Mouse (Mus musculus): ENCODE measurements at regions not wholly inside any gene's neighbourhood (a gene's known extent, or its start where the extent isn't known, plus 50 kb on each side); places are given as distances from the start of the nearest gene placed in this dataset.

- H3K9ac ChIP-seq (replicated peaks), result no peak overlapping the region
- WGBS, result 81% methylated on average over 11 of the region's 11 CpGs
- no peak for ATAC-seq (ENCODE audit: low FRiP score)
Observed at GRCm38 (mm10) chr11:64889335-64890020, 89.4 kb upstream of the Elac2 start.

GRCm38 (mm10) chr11:64890776-64891175 lies 88.1 kb upstream of the Elac2 start:
- Histone ChIP-seq H3K4me1 (no peaks in the 10 kb centered on the region), H3K4me2 (no peak overlapping the region), H3K36me3 (no peaks in the 10 kb centered on the region), H3K4me3 (replicated peaks) (no peak overlapping the region), H3K9ac (replicated peaks) (no peak overlapping the region), H3K9me3 (replicated peaks) (no peaks in the 10 kb centered on the region), H3K27ac (replicated peaks) (no peak overlapping the region), H3K27me3 (replicated peaks) (no peaks in the 10 kb centered on the region)
- 38% methylated on average over 3 of the region's 3 CpGs for WGBS
- no peak for ATAC-seq (ENCODE audit: low FRiP score)

More at GRCm38 (mm10) chr11:64889335-64890020, 89.4 kb upstream of the Elac2 start:
- Histone ChIP-seq H3K4me1 (no peaks in the 10 kb centered on the region), H3K27me3 (replicated peaks) (no peaks in the 10 kb centered on the region), H3K36me3 (no peaks in the 10 kb centered on the region), H3K4me3 (replicated peaks) (no peak overlapping the region), H3K4me2 (no peak overlapping the region), H3K27ac (replicated peaks) (no peak overlapping the region), H3K9me3 (replicated peaks) (no peaks in the 10 kb centered on the region)

GRCm38 (mm10) chr11:64895804-64896466 lies 82.9 kb upstream of the Elac2 start:
- ATAC-seq (ENCODE audit: low FRiP score), result no peak
- WGBS, result 80% methylated on average over 14 of the region's 14 CpGs
- 0 out of 2 replicates have a peak, but pooled peaks cover 3% of the 10 kb centered on the region for H3K27me3 ChIP-seq (replicated peaks)
- peaks cover 14% of the 10 kb centered on the region; the same call in 1 of the 2 replicates for H3K4me1 ChIP-seq
- no peaks in the 10 kb centered on the region for H3K9me3 ChIP-seq (replicated peaks)
- H3K27ac ChIP-seq (replicated peaks), result no peak overlapping the region
- H3K9ac ChIP-seq (replicated peaks), result no peak overlapping the region
- H3K4me3 ChIP-seq (replicated peaks), result no peak overlapping the region
- no peak overlapping the region for H3K4me2 ChIP-seq
- no peaks in the 10 kb centered on the region for H3K36me3 ChIP-seq

GRCm38 (mm10) chr11:64898758-64899586 lies 79.9 kb upstream of the Elac2 start:
- Histone ChIP-seq H3K27ac (replicated peaks) (no peak overlapping the region), H3K9me3 (replicated peaks) (no peaks in the 10 kb centered on the region), H3K27me3 (replicated peaks) (0 out of 2 replicates have a peak, but pooled peaks cover 3% of the 10 kb centered on the region), H3K4me1 (peaks cover 14% of the 10 kb centered on the region; the same call in 1 of the 2 replicates), H3K4me3 (replicated peaks) (no peak overlapping the region), H3K36me3 (no peaks in the 10 kb centered on the region), H3K4me2 (no peak overlapping the region), H3K9ac (replicated peaks) (no peak overlapping the region)
- ATAC-seq (ENCODE audit: low FRiP score), result no peak
- WGBS, result 29% methylated on average over 17 of the region's 17 CpGs

- Histone ChIP-seq H3K9me3 (replicated peaks) (no peaks in the 10 kb centered on the region), H3K9ac (replicated peaks) (no peak overlapping the region), H3K27ac (replicated peaks) (no peak overlapping the region), H3K36me3 (no peaks in the 10 kb centered on the region), H3K4me1 (peaks cover 14% of the 10 kb centered on the region; the same call in 1 of the 2 replicates), H3K4me2 (no peak overlapping the region), H3K27me3 (replicated peaks) (0 out of 2 replicates have a peak, but pooled peaks cover 3% of the 10 kb centered on the region), H3K4me3 (replicated peaks) (no peak overlapping the region)
- no peak for ATAC-seq (ENCODE audit: low FRiP score)
- 22% methylated on average over 15 of the region's 15 CpGs for WGBS
Observed at GRCm38 (mm10) chr11:64899587-64900278, 79.1 kb upstream of the Elac2 start.

GRCm38 (mm10) chr11:64916783-64917182 lies 62.1 kb upstream of the Elac2 start:
- H3K9ac ChIP-seq (replicated peaks), result no peak overlapping the region
- H3K27me3 ChIP-seq (replicated peaks), result no peaks in the 10 kb centered on the region
- no peak overlapping the region for H3K4me2 ChIP-seq
- H3K9me3 ChIP-seq (replicated peaks), result no peaks in the 10 kb centered on the region
- H3K4me3 ChIP-seq (replicated peaks), result no peak overlapping the region
- no peaks in the 10 kb centered on the region for H3K4me1 ChIP-seq
- no peak overlapping the region for H3K27ac ChIP-seq (replicated peaks)
- no peaks in the 10 kb centered on the region for H3K36me3 ChIP-seq
- 56% methylated on average over 8 of the region's 8 CpGs for WGBS
- ATAC-seq (ENCODE audit: low FRiP score), result no peak

- Histone ChIP-seq H3K27ac (replicated peaks) (no peak overlapping the region), H3K4me1 (no peaks in the 10 kb centered on the region), H3K27me3 (replicated peaks) (no peaks in the 10 kb centered on the region), H3K4me3 (replicated peaks) (no peak overlapping the region), H3K9ac (replicated peaks) (no peak overlapping the region), H3K4me2 (no peak overlapping the region), H3K36me3 (no peaks in the 10 kb centered on the region), H3K9me3 (replicated peaks) (no peaks in the 10 kb centered on the region)
- 94% methylated on average over 4 of the region's 4 CpGs for WGBS
- no peak for ATAC-seq (ENCODE audit: low FRiP score)
Observed at GRCm38 (mm10) chr11:64917301-64917700, 61.5 kb upstream of the Elac2 start.

- no peaks in the 10 kb centered on the region for H3K36me3 ChIP-seq
- WGBS, result 80% methylated on average over 2 of the region's 2 CpGs
- no peaks in the 10 kb centered on the region for H3K4me1 ChIP-seq
- ATAC-seq (ENCODE audit: low FRiP score), result no peak
- no peak overlapping the region for H3K4me2 ChIP-seq
- H3K9ac ChIP-seq (replicated peaks), result no peak overlapping the region
- no peak overlapping the region for H3K27ac ChIP-seq (replicated peaks)
- no peaks in the 10 kb centered on the region for H3K27me3 ChIP-seq (replicated peaks)
- no peaks in the 10 kb centered on the region for H3K9me3 ChIP-seq (replicated peaks)
- H3K4me3 ChIP-seq (replicated peaks), result no peak overlapping the region
Observed at GRCm38 (mm10) chr11:64924989-64925388, 53.8 kb upstream of the Elac2 start.

- no peak overlapping the region for H3K27ac ChIP-seq (replicated peaks)
- no peaks in the 10 kb centered on the region for H3K36me3 ChIP-seq
- no peak overlapping the region for H3K4me2 ChIP-seq
- H3K4me3 ChIP-seq (replicated peaks), result no peak overlapping the region
- ATAC-seq (ENCODE audit: low FRiP score), result no peak
- H3K27me3 ChIP-seq (replicated peaks), result no peaks in the 10 kb centered on the region
- H3K9ac ChIP-seq (replicated peaks), result no peak overlapping the region
- no peaks in the 10 kb centered on the region for H3K9me3 ChIP-seq (replicated peaks)
- H3K4me1 ChIP-seq, result peaks cover 3% of the 10 kb centered on the region
- 86% methylated on average over 1 of the region's 1 CpGs for WGBS
Observed at GRCm38 (mm10) chr11:64925970-64926369, 52.9 kb upstream of the Elac2 start.
